Mouse (Mus musculus): ENCODE measurements at regions not wholly inside any gene's neighbourhood (a gene's known extent, or its start where the extent isn't known, plus 50 kb on each side); places are given as distances from the start of the nearest gene placed in this dataset.

DNA sequence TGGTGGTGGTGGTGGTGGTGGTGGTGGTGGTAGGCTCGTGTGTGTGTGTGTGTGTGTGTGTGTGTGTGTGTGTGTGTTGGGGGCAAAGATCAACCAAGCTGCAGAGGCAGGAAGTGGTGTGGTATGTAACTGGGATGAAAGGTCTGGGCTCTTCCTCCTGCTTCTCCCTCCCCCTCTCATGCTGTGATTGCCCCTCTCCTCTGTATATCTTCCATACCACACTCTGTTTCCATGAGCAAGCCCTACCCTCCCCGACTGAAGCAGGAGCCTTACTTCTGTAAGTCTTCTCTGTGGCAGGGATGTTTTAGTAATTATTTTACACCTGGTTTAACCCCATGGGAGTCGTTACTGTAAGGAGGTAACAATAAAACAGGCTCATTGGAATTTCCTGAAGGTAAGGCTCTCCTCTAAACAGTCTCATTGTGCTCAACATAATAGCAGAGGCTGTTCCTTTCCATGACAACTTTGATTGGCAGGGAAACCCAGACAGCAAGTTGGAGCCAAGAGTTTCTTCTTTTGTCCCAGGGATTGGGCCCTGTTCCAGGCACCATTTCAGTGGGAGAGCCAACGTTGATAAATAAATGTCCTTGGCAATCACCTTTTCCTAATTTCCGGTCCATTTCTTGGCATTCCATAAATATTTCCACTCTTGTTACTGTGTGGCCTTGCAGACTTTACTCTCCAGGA is 90.2 kb upstream of the Auts2 start:
- TF ChIP-seq KAT2A (IDR thresholded peaks at IDR 0.05; ENCODE audit: insufficient replicate concordance, low read length) (no peak), CTCF (conservative IDR thresholded peaks at IDR 0.05 in 1 of 2, IDR thresholded peaks at IDR 0.05 in 1 of 2; ENCODE audit: low read depth in 2 of 2, low read length in 2 of 2) (no peak), SMC3 (IDR thresholded peaks at IDR 0.05; ENCODE audit: low read depth, low read length) (no peak), NRF1 (IDR thresholded peaks at IDR 0.05; ENCODE audit: low read depth, low read length) (no peak), POLR2A (IDR thresholded peaks at IDR 0.05; ENCODE audit: low read depth, low read length) (no peak), POLR2AphosphoS2 (IDR thresholded peaks at IDR 0.05; ENCODE audit: low read depth, low read length) (no peak)

Data from CH12.LX (cell line).